Mouse (Mus musculus): ENCODE results near the gene Dtl. TPM values are rescaled to one million over a fixed set of nuclear protein-coding genes. Genes with fewer than 3 reads are reported as not detected.

Gene Dtl
- polyA plus RNA-seq, 1 experiment from 2014 or later = 75.8 TPM

DNA sequence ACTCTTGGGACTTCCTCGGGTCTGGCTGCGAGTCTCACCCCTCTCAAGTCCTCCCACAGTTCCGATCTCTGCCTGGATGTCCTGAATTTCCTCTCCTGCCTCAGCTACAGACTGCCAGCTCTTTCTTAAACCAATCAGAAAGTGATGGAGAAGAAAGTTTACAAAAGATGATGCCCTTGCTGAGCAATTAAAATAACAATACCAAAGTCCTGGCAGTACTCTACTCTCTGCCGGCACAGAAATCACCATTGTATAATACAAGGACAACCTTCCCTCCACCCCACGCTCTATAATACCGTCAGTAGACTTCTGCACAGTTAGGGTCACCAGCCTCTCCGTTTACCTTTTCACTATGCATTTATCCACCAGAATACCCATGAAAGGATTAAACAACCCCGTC is 40.9 kb upstream of the Dtl start:
- no peaks in the 10 kb centered on the region for H3K27me3 ChIP-seq (ENCODE audit: insufficient read depth, low read length)
- H3K4me2 ChIP-seq = no peak overlapping the region
- no peaks in the 10 kb centered on the region for H3K9me3 ChIP-seq (ENCODE audit: low read depth, low read length)
- no peak overlapping the region for H3K9ac ChIP-seq
- ATAC-seq (ENCODE audit: insufficient read depth) (no peak), DNase-seq (no peak)
- H3K4me1 ChIP-seq (ENCODE audit: insufficient read depth) = no peaks in the 10 kb centered on the region
- H3K4me3 ChIP-seq (ENCODE audit: low read depth, low read length) = no peak overlapping the region
- 92% methylated on average over 8 of the region's 8 CpGs for WGBS
- no peak overlapping the region for H3K27ac ChIP-seq (ENCODE audit: low read depth)
- no peak for TF ChIP-seq CTCF (IDR thresholded peaks at IDR 0.05; ENCODE audit: low read depth)
- peaks cover 93% of the 10 kb centered on the region for H3K36me3 ChIP-seq (ENCODE audit: insufficient read depth)

- Histone ChIP-seq H3K4me1 (ENCODE audit: insufficient read depth) (no peaks in the 10 kb centered on the region), H3K9ac (no peak overlapping the region), H3K9me3 (ENCODE audit: low read depth, low read length) (no peaks in the 10 kb centered on the region), H3K27ac (ENCODE audit: low read depth) (no peak overlapping the region), H3K36me3 (ENCODE audit: insufficient read depth) (peaks cover 93% of the 10 kb centered on the region), H3K4me2 (no peak overlapping the region), H3K4me3 (ENCODE audit: low read depth, low read length) (no peak overlapping the region), H3K27me3 (ENCODE audit: insufficient read depth, low read length) (no peaks in the 10 kb centered on the region)
- no peak for TF ChIP-seq CTCF (IDR thresholded peaks at IDR 0.05; ENCODE audit: low read depth)
- 74% methylated on average over 16 of the region's 16 CpGs for WGBS
- DNase-seq (no peak), ATAC-seq (ENCODE audit: insufficient read depth) (no peak)
Measured at GRCm38 (mm10) chr1:191612877-191613276, 37.5 kb upstream of the Dtl start.

- TF ChIP-seq CTCF (IDR thresholded peaks at IDR 0.05; ENCODE audit: low read depth) = no peak
- 86% methylated on average over 9 of the region's 9 CpGs for WGBS
- Histone ChIP-seq H3K27ac (ENCODE audit: low read depth) (no peak overlapping the region), H3K27me3 (ENCODE audit: insufficient read depth, low read length) (no peaks in the 10 kb centered on the region), H3K4me1 (ENCODE audit: insufficient read depth) (no peaks in the 10 kb centered on the region), H3K36me3 (ENCODE audit: insufficient read depth) (peaks cover 93% of the 10 kb centered on the region), H3K9me3 (ENCODE audit: low read depth, low read length) (no peaks in the 10 kb centered on the region), H3K4me2 (no peak overlapping the region), H3K4me3 (ENCODE audit: low read depth, low read length) (no peak overlapping the region), H3K9ac (no peak overlapping the region)
- ATAC-seq (ENCODE audit: insufficient read depth) = no peak
- no peak for DNase-seq
Measured at GRCm38 (mm10) chr1:191611686-191612085, 36.3 kb upstream of the Dtl start.

- ATAC-seq (ENCODE audit: insufficient read depth) (no peak), DNase-seq (no peak)
- no peaks in the 10 kb centered on the region for H3K27me3 ChIP-seq (ENCODE audit: insufficient read depth, low read length)
- no peaks in the 10 kb centered on the region for H3K9me3 ChIP-seq (ENCODE audit: low read depth, low read length)
- H3K9ac ChIP-seq = no peak overlapping the region
- H3K4me2 ChIP-seq = no peak overlapping the region
- H3K36me3 ChIP-seq (ENCODE audit: insufficient read depth) = peaks cover 93% of the 10 kb centered on the region
- 95% methylated on average over 7 of the region's 7 CpGs for WGBS
- no peak for TF ChIP-seq CTCF (IDR thresholded peaks at IDR 0.05; ENCODE audit: low read depth)
- H3K27ac ChIP-seq (ENCODE audit: low read depth) = no peak overlapping the region
- H3K4me3 ChIP-seq (ENCODE audit: low read depth, low read length) = no peak overlapping the region
- no peaks in the 10 kb centered on the region for H3K4me1 ChIP-seq (ENCODE audit: insufficient read depth)
Measured at GRCm38 (mm10) chr1:191610357-191610756, 35.0 kb upstream of the Dtl start.

GRCm38 (mm10) chr1:191609578-191609977 is 34.2 kb upstream of the Dtl start:
- DNase-seq = no peak
- TF ChIP-seq CTCF (IDR thresholded peaks at IDR 0.05; ENCODE audit: low read depth) = no peak
- 83% methylated on average over 1 of the region's 1 CpGs for WGBS

GRCm38 (mm10) chr1:191609051-191609450 is 33.7 kb upstream of the Dtl start:
- Histone ChIP-seq H3K9me3 (ENCODE audit: low read depth, low read length) (no peaks in the 10 kb centered on the region), H3K27ac (ENCODE audit: low read depth) (no peak overlapping the region), H3K27me3 (ENCODE audit: insufficient read depth, low read length) (no peaks in the 10 kb centered on the region), H3K9ac (no peak overlapping the region), H3K36me3 (ENCODE audit: insufficient read depth) (peaks cover 93% of the 10 kb centered on the region), H3K4me2 (no peak overlapping the region), H3K4me3 (ENCODE audit: low read depth, low read length) (no peak overlapping the region), H3K4me1 (ENCODE audit: insufficient read depth) (no peaks in the 10 kb centered on the region)
- ATAC-seq (ENCODE audit: insufficient read depth) (no peak), DNase-seq (no peak)
- no peak for TF ChIP-seq CTCF (IDR thresholded peaks at IDR 0.05; ENCODE audit: low read depth)
- 94% methylated on average over 6 of the region's 6 CpGs for WGBS

More at GRCm38 (mm10) chr1:191609578-191609977, 34.2 kb upstream of the Dtl start:
- no peak for ATAC-seq (ENCODE audit: insufficient read depth)
- Histone ChIP-seq H3K9me3 (ENCODE audit: low read depth, low read length) (no peaks in the 10 kb centered on the region), H3K4me2 (no peak overlapping the region), H3K27me3 (ENCODE audit: insufficient read depth, low read length) (no peaks in the 10 kb centered on the region), H3K9ac (no peak overlapping the region), H3K4me1 (ENCODE audit: insufficient read depth) (no peaks in the 10 kb centered on the region), H3K36me3 (ENCODE audit: insufficient read depth) (peaks cover 93% of the 10 kb centered on the region), H3K4me3 (ENCODE audit: low read depth, low read length) (no peak overlapping the region), H3K27ac (ENCODE audit: low read depth) (no peak overlapping the region)

GRCm38 (mm10) chr1:191604690-191605089 is 29.3 kb upstream of the Dtl start:
- Histone ChIP-seq H3K9ac (no peak overlapping the region), H3K4me1 (ENCODE audit: insufficient read depth) (no peaks in the 10 kb centered on the region), H3K4me2 (no peak overlapping the region), H3K4me3 (ENCODE audit: low read depth, low read length) (no peak overlapping the region), H3K9me3 (ENCODE audit: low read depth, low read length) (no peaks in the 10 kb centered on the region), H3K27ac (ENCODE audit: low read depth) (no peak overlapping the region), H3K36me3 (ENCODE audit: insufficient read depth) (peaks cover 80% of the 10 kb centered on the region), H3K27me3 (ENCODE audit: insufficient read depth, low read length) (no peaks in the 10 kb centered on the region)
- WGBS = 69% methylated on average over 3 of the region's 3 CpGs
- DNase-seq (no peak), ATAC-seq (ENCODE audit: insufficient read depth) (no peak)
- TF ChIP-seq CTCF (IDR thresholded peaks at IDR 0.05; ENCODE audit: low read depth) = no peak

- no peak for DNase-seq
- no peaks in the 10 kb centered on the region for H3K9me3 ChIP-seq (ENCODE audit: low read depth, low read length)
- no peak overlapping the region for H3K9ac ChIP-seq
- peaks cover 70% of the 10 kb centered on the region for H3K36me3 ChIP-seq (ENCODE audit: insufficient read depth)
- no peak for TF ChIP-seq CTCF (IDR thresholded peaks at IDR 0.05; ENCODE audit: low read depth)
- no peak overlapping the region for H3K4me3 ChIP-seq (ENCODE audit: low read depth, low read length)
- no peaks in the 10 kb centered on the region for H3K27me3 ChIP-seq (ENCODE audit: insufficient read depth, low read length)
- no peak overlapping the region for H3K4me2 ChIP-seq
- no peak overlapping the region for H3K27ac ChIP-seq (ENCODE audit: low read depth)
- ATAC-seq (ENCODE audit: insufficient read depth) = no peak
- no peaks in the 10 kb centered on the region for H3K4me1 ChIP-seq (ENCODE audit: insufficient read depth)
- WGBS = 63% methylated on average over 5 of the region's 5 CpGs
Measured at GRCm38 (mm10) chr1:191599210-191599609, 23.9 kb upstream of the Dtl start.

All from lung, embryonic 14.5 days (tissue).